23 mouse cellular contexts compared by ENCODE assay signal in the genomic region with DNA sequence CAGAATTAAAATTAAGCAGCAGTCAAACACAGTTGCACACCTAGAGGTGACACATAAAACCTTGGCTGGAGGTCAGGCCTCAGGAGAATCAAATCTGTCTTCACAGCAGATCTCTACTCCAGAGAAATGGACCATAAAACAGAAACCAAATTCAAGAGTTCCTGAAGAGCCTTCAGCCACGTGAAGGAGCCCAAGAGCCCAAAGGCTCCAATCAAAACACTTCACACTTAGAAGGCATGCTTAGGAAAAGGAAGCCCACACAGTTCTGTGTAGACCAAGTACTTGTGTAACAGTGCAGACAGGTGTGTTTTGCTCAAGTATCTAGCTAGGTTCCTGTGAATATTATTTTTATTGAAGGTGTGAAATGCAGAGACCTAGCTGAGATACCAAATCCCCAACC. TPM values are rescaled to one million over a fixed set of nuclear protein-coding genes. Genes with fewer than 3 reads are reported as not detected.
DNase-seq lines count a peak whose midpoint lies in the region; ATAC-seq and TF ChIP-seq lines count a peak whose summit lies in the region.
"Had no signal": no experiment of that assay in that cellular context is flagged by ENCODE, and none has a peak within 500 bp of the region (broad histone marks: within the 10 kb centered on the region; RNA-seq: fewer than 3 reads in every experiment).

No protein-coding gene starts in this region.

- H3K4me3 ChIP-seq in cerebellum, adult 2 months (replicated peaks; ENCODE audit: insufficient read depth, low read depth, low read length) = no peak overlapping the region
- H3K4me3 ChIP-seq in kidney, adult 2 months (ENCODE audit: insufficient read depth, low read depth, low read length) = no peak overlapping the region
- H3K4me3 ChIP-seq in lung, adult 2 months (replicated peaks; ENCODE audit: extremely low read depth, low read depth, low read length) = no peak overlapping the region
- H3K4me3 ChIP-seq: embryonic facial prominence, embryonic 13.5 days; forebrain, embryonic 12.5 days; heart, embryonic 13.5 days; hindbrain, embryonic 12.5 days had no signal

- H3K27ac ChIP-seq in cerebellum, adult 2 months (ENCODE audit: insufficient read depth, low read length) = peak overlapping the region; percentile 40; the same call in 1 of the 2 replicates
- peak overlapping the region; percentile 27 for H3K27ac ChIP-seq in kidney, adult 2 months (ENCODE audit: insufficient read depth, low read depth, low read length)
- H3K27ac ChIP-seq: embryonic facial prominence, embryonic 13.5 days; forebrain, embryonic 12.5 days; heart, embryonic 13.5 days; hindbrain, embryonic 12.5 days had no signal

- no peak for TF ChIP-seq POLR2A in cerebellum, adult 2 months (IDR thresholded peaks at IDR 0.05; ENCODE audit: borderline replicate concordance, insufficient read depth, low read length)
- TF ChIP-seq POLR2A in kidney, adult 2 months (IDR thresholded peaks at IDR 0.05; ENCODE audit: low read depth, low read length) = no peak
- TF ChIP-seq POLR2A in lung, adult 2 months (IDR thresholded peaks at IDR 0.05; ENCODE audit: borderline replicate concordance, extremely low read depth, low read depth, low read length) = no peak

- TF ChIP-seq CTCF in cerebellum, adult 2 months (IDR thresholded peaks at IDR 0.05; ENCODE audit: borderline replicate concordance, insufficient read depth, low read depth, low read length) = no peak
- no peak for TF ChIP-seq CTCF in kidney, adult 2 months (conservative IDR thresholded peaks at IDR 0.05; ENCODE audit: insufficient read depth, insufficient read length, low read depth, low read length)
- TF ChIP-seq CTCF in lung, adult 2 months (IDR thresholded peaks at IDR 0.05; ENCODE audit: insufficient read depth, low read length) = no peak

- H3K27me3 ChIP-seq in cerebellum, adult 2 months (ENCODE audit: control insufficient read depth, insufficient read depth, low read length) = no peaks in the 10 kb centered on the region
- H3K27me3 ChIP-seq in kidney, adult 2 months (replicated peaks; ENCODE audit: control insufficient read depth, insufficient read depth, low read length) = no peaks in the 10 kb centered on the region
- H3K27me3 ChIP-seq: embryonic facial prominence, embryonic 13.5 days; forebrain, embryonic 12.5 days; heart, embryonic 13.5 days; hindbrain, embryonic 12.5 days had no signal

- H3K36me3 ChIP-seq in kidney, adult 2 months (ENCODE audit: control insufficient read depth, insufficient read depth, low read length) = no peaks in the 10 kb centered on the region

- 6% methylated on average over 1 of the region's 1 CpGs for WGBS in cerebellum, adult 2 months
- WGBS in kidney, adult 2 months = 13% methylated on average over 1 of the region's 1 CpGs
- 21% methylated on average over 1 of the region's 1 CpGs for WGBS in lung, adult 2 months

- ATAC-seq in cerebellum, adult (ENCODE audit: insufficient number of reproducible peaks, low FRiP score, low TSS enrichment) = no peak
- ATAC-seq: CD4-positive, CD25-positive, alpha-beta regulatory T cell, adult 4 months; forebrain, postnatal 0 days; hindbrain, embryonic 16.5 days; inflammation-experienced regulatory T-cells, adult 6 months had no signal

- DNase-seq in cerebellum, adult 2 months = no peak
- no peak for DNase-seq in kidney, adult 2 months
- no peak for DNase-seq in kidney, postnatal 4 days
- peak; percentile 26 for DNase-seq in lung, adult 2 months
- no peak for DNase-seq in lung, postnatal 14 days
- DNase-seq in lung, postnatal 36 days = peak; percentile 71
- no peak for DNase-seq in cerebellum, postnatal 36 days
- DNase-seq: adrenal gland, postnatal 14 days; B cell, adult 2 months; cerebellum, adult 8-10 months; cerebellum, postnatal 14 days; forebrain, postnatal 0 days; gastrocnemius, postnatal 10 days; heart, postnatal 4 days had no signal

- H3K4me1 ChIP-seq in cerebellum, adult 2 months (ENCODE audit: control insufficient read depth, insufficient read depth, low read length) = peaks cover 31% of the 10 kb centered on the region
- H3K4me1 ChIP-seq in kidney, adult 2 months (ENCODE audit: control insufficient read depth, insufficient read depth, low read length) = no peaks in the 10 kb centered on the region; the same call in 1 of the 2 replicates
- peaks cover 58% of the 10 kb centered on the region for H3K4me1 ChIP-seq in lung, adult 2 months (ENCODE audit: control insufficient read depth, insufficient read depth, low read length)
- H3K4me1 ChIP-seq: embryonic facial prominence, embryonic 13.5 days; forebrain, embryonic 12.5 days; hindbrain, embryonic 12.5 days had no signal

RNA-seq across cellular contexts. Expression of a gene that starts 30.6 kb away (rescaled TPM):
- polyA plus RNA-seq in cerebellum, adult 2 months (2012; rRNA removed) = 36.2 and 40.7 TPM in 2 replicates
- polyA plus RNA-seq in kidney, adult 2 months (2012; rRNA removed) = 42.7 and 43.3 TPM in 2 replicates
- 28.4 and 37.5 TPM in 2 replicates for polyA plus RNA-seq in lung, adult 2 months (2012; rRNA removed)

RNA-seq across cellular contexts. Expression of a gene that starts 41.3 kb away (rescaled TPM):
- polyA plus RNA-seq in cerebellum, adult 2 months (2012; rRNA removed) = 47.8 and 55.8 TPM in 2 replicates
- 13.8 and 15.4 TPM in 2 replicates for polyA plus RNA-seq in kidney, adult 2 months (2012; rRNA removed)
- 39.3 and 40.1 TPM in 2 replicates for polyA plus RNA-seq in lung, adult 2 months (2012; rRNA removed)

RNA-seq across cellular contexts. Expression of a gene that starts 44.0 kb away (rescaled TPM):
- 123 and 132 TPM in 2 replicates for polyA plus RNA-seq in cerebellum, adult 2 months (2012; rRNA removed)
- polyA plus RNA-seq in kidney, adult 2 months (2012; rRNA removed) = 23.1 and 25.7 TPM in 2 replicates
- 74.0 and 84.5 TPM in 2 replicates for polyA plus RNA-seq in lung, adult 2 months (2012; rRNA removed)

RNA-seq across cellular contexts. Expression of a gene that starts 50.3 kb away (rescaled TPM):
- 1.9 and 3.5 TPM in 2 replicates for polyA plus RNA-seq in cerebellum, adult 2 months (2012; rRNA removed)
- 12.0 and 21.3 TPM in 2 replicates for polyA plus RNA-seq in kidney, adult 2 months (2012; rRNA removed)
- polyA plus RNA-seq in lung, adult 2 months (2012; rRNA removed) = 1,294 and 1,321 TPM in 2 replicates
- polyA plus RNA-seq: CD4-positive, CD25-positive, alpha-beta regulatory T cell, adult 4 months; G1E; inflammation-experienced regulatory T-cells, adult 6 months had no signal

Comparison
In these comparisons a context has a peak if more than half of its experiments do, and no peak if none do; other contexts are left out.
1. DNase-seq: peak in lung, adult 2 months (single experiment) and lung, postnatal 36 days (single experiment); none in cerebellum, adult 2 months (0 of 2), kidney, adult 2 months (single experiment), kidney, postnatal 4 days (0 of 2), lung, postnatal 14 days (single experiment) and cerebellum, postnatal 36 days (0 of 2).